Mouse (Mus musculus) forebrain, embryonic 11.5 days (tissue): ENCODE measurements around the gene Iqub. TPM values are rescaled to one million over a fixed set of nuclear protein-coding genes. Genes with fewer than 3 reads are reported as not detected.

Experiments used
- ATAC-seq: fragments of 200-750 bp; cut with Nextera tagmentation; replicated peaks from 2 replicates; pipeline ENCODE4 v1.8.0; 2017; ENCODE audit warnings: moderate TSS enrichment; ENCODE audit not compliant: low FRiP score
- DNase-seq: peaks from one replicate; pipeline ENCODE4 v3.0.0-alpha.2; 2017; ENCODE audit warnings: low spot score
- H3K27ac ChIP-seq: fragments of 300-500 bp; sonication (generic); 2 replicates; pipeline ENCODE4 v1.5.1; 2014; ENCODE audit warnings: low read depth, low read length
- H3K27me3 ChIP-seq: fragments of 300-500 bp; sonication (generic); 2 replicates; pipeline ENCODE4 v1.6.1; 2014; ENCODE audit warnings: mild to moderate bottlenecking, low read length, mixed read lengths; ENCODE audit not compliant: control insufficient read depth, insufficient read depth
- H3K36me3 ChIP-seq: fragments of 300-500 bp; sonication (generic); 2 replicates; pipeline ENCODE4 v1.6.1; 2014; ENCODE audit warnings: mild to moderate bottlenecking, low read length, moderate library complexity, mixed read lengths; ENCODE audit not compliant: control insufficient read depth, insufficient read depth
- H3K4me1 ChIP-seq: fragments of 300-500 bp; sonication (generic); replicated peaks from 2 replicates; pipeline ENCODE4 v1.6.1; 2014; ENCODE audit warnings: low read length, mixed read lengths; ENCODE audit not compliant: control insufficient read depth, insufficient read depth
- H3K4me2 ChIP-seq: fragments of 300-500 bp; sonication (generic); 2 replicates; pipeline ENCODE4 v1.6.1; 2014; ENCODE audit warnings: low read depth, mild to moderate bottlenecking, low read length, moderate library complexity, mixed read lengths; ENCODE audit not compliant: severe bottlenecking
- H3K4me3 ChIP-seq: fragments of 300-500 bp; sonication (generic); 2 replicates; pipeline ENCODE4 v1.5.1; 2014; ENCODE audit warnings: low read depth, low read length
- H3K9ac ChIP-seq: fragments of 300-500 bp; sonication (generic); 2 replicates; pipeline ENCODE4 v1.6.1; 2014; ENCODE audit warnings: low read length
- H3K9me3 ChIP-seq: fragments of 300-500 bp; sonication (generic); 2 replicates; pipeline ENCODE4 v1.6.1; 2016; ENCODE audit warnings: low read length, mixed read lengths; ENCODE audit not compliant: control insufficient read depth
- WGBS: fragments of 180-500 bp; shearing (Covaris S2); extraction: QIAGEN DNeasy Blood & Tissue Kit; methylation state at CpG from one replicate; pipeline ENCODE4 v1.1.7; 2014; 5-methylcytosine and 5-hydroxymethylcytosine counted together
- polyA plus RNA-seq: library from polyadenylated mRNA; unstranded; fragments of >200 nt; fragmentation: Nextera tagmentation; extraction: Ambion mirVana; gene quantifications from 2 replicates; pipeline ENCODE4 v1.2.1, GENCODE M21; 2014

The Iqub gene
- 0.47 and 0.55 TPM in 2 replicates for polyA plus RNA-seq

DNA sequence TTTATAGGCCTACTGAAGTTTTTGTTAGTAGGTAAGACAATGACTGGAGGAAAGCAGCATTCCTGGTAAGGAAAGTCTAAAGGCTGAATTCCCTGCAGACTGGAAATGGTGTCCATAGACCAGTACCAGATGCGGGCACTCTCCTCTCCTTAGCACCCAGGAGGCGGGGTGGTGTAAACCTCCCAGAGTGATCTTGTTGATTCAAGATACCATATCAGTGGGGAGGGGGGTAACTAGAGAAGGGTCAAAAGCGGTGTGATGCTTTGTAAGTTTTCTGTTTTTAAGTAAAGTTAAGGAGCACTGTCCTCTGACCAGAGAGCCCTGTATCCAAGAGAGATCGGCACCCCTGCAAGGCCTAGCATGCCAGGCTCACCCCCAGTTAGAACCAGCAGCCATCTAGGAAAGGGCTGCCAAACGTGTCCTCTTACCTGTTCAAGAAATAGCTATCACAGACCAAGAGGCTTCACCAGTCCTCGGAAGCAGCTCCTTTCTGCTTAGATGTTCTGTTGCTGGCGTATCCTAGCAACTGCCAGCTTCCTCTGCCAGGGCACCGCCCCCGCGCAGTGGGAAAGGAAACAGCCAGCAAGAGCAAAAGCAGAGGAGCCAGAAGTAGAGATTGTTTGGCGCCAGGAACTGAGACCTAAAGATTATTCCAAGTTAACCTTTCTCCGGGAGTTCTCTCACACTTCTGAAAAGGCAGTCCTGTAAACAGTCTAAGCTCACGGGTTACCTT lies at the start of gene Iqub:
TSS of gene Iqub (minus strand) at position 516 of the 733 bp plus-strand sequence.
- DNase-seq: peak; percentile 78
- H3K27ac ChIP-seq: no peak within 1 kb of the TSS
- peak within 1 kb of the TSS; percentile 26; the same call in 1 of the 2 replicates for H3K4me2 ChIP-seq
- H3K9ac ChIP-seq: 0 out of 2 replicates have a peak within 1 kb of the TSS, but pooled peaks have one; percentile 6
- H3K4me3 ChIP-seq: no peak within 1 kb of the TSS
- H3K4me1 ChIP-seq: no peaks in the 10 kb centered on the region; the same call in 1 of the 2 replicates
- WGBS: 25% methylated on average over 13 of the region's 13 CpGs
- H3K9me3 ChIP-seq: no peaks in the 10 kb centered on the region
- H3K36me3 ChIP-seq: no peaks in the 10 kb centered on the region
- peak; percentile 86 for ATAC-seq
- no peaks in the 10 kb centered on the region for H3K27me3 ChIP-seq

DNA sequence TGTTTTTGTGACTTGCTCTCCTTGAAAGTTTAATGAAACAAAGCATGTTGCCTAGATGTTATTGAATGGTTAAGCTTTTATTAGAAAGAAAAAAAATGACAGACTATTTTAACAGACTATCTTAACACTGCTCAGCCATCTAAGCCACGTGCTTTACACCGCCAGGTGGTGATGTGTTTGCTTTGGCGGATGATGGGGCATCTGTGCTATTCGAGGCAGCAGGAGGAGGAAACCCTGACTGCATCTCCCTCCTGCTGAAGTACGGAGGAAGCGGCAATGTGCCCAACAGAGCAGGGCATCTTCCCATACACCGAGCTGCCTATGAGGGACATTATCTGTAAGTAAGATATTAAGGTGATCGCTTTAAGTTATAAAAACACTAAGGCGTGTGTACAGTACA lies 49.2 kb upstream of the Iqub start:
- Histone ChIP-seq H3K4me3 (no peak overlapping the region), H3K4me1 (no peaks in the 10 kb centered on the region), H3K36me3 (no peaks in the 10 kb centered on the region), H3K27me3 (no peaks in the 10 kb centered on the region), H3K27ac (no peak overlapping the region), H3K4me2 (no peak overlapping the region), H3K9ac (no peak overlapping the region), H3K9me3 (no peaks in the 10 kb centered on the region)
- ATAC-seq (no peak), DNase-seq (no peak)
- 77% methylated on average over 9 of the region's 9 CpGs for WGBS

DNA sequence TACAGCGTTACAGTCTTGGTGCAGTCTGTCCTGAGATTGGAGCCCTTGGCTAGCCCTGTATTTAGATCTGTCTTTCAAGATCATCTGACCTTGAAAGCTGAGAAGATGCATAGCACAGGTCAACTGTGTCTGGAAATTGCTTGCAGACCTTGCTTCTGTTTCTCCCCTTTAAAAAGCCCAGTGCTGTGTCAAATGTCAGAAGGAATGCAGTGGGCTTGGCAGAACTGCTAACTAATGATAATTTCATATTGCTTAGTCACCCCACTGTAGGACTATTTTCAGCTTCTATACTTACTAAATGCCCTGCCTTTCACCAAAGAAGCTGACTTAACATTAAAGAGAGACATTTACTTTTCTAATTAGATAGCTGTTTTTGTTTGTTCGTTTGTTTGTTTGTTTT lies 40.6 kb upstream of the Iqub start:
- H3K4me2 ChIP-seq: no peak overlapping the region

DNA sequence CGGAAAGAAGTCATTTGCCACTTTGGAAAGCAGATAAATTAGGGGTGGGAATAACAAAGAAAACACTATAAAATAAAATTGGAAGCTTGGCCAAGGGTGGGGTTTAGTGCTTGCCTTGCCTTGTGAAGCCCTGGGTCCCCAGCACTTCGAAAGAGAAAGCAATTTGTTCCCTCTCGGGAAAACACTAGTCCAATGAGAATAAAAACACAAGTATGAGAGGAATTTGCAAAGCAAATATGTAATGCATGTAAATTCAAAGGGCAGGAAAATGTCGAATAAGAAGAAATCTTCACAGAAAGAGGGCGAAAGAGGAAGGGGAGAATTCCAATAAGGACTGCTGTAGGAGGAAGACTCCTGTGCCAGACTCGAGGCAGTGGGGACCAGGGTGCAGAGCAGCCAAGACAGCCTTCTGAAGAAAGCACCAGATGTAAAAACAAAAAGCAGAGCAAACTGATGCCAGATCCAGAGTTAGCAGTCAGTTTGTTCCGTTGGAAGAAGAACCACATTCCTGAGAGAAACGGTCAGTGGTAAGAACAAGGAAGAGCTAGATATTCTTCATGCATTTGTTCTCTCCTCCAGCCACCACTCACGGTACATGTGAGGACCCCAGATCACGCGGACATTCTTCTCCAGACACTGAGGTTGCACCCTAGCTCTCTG lies 39.7 kb upstream of the Iqub start:
- Histone ChIP-seq H3K4me2 (no peak overlapping the region), H3K9me3 (no peaks in the 10 kb centered on the region), H3K27me3 (no peaks in the 10 kb centered on the region), H3K4me3 (no peak overlapping the region), H3K27ac (no peak overlapping the region), H3K9ac (no peak overlapping the region), H3K36me3 (no peaks in the 10 kb centered on the region), H3K4me1 (no peaks in the 10 kb centered on the region)
- 78% methylated on average over 11 of the region's 11 CpGs for WGBS
- DNase-seq (no peak), ATAC-seq (no peak)

More for the DNA sequence above, 40.6 kb upstream of the Iqub start:
- Histone ChIP-seq H3K9me3 (no peaks in the 10 kb centered on the region), H3K4me1 (no peaks in the 10 kb centered on the region), H3K27ac (no peak overlapping the region), H3K4me3 (no peak overlapping the region), H3K27me3 (no peaks in the 10 kb centered on the region), H3K36me3 (no peaks in the 10 kb centered on the region), H3K9ac (no peak overlapping the region)
- no peak for ATAC-seq
- 84% methylated on average over 2 of the region's 2 CpGs for WGBS
- DNase-seq: no peak

DNA sequence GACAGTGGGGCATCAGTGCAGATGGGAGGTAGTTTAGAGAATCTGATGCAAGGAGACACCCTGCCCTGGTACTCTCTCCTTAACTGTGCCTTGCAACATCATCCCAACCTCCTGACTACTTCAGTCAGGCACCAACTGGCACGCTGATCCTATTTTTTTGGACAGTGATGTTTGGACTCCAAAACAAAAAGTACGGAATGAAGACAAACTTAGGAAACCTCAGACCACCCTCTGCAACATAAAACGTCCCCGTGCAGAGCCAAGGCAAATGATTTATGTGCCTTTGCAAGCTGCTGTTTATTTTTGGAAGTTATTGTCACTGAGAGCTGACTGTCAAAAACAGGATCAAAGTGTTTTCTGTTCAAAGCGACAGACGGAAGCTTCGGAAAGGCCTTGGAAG lies 37.2 kb upstream of the Iqub start:
- WGBS: 88% methylated on average over 7 of the region's 7 CpGs
- H3K9ac ChIP-seq: no peak overlapping the region
- H3K4me2 ChIP-seq: no peak overlapping the region
- H3K4me3 ChIP-seq: no peak overlapping the region
- no peak overlapping the region for H3K27ac ChIP-seq
- no peaks in the 10 kb centered on the region for H3K9me3 ChIP-seq
- ATAC-seq: no peak
- no peaks in the 10 kb centered on the region for H3K36me3 ChIP-seq
- no peaks in the 10 kb centered on the region for H3K27me3 ChIP-seq
- no peaks in the 10 kb centered on the region for H3K4me1 ChIP-seq
- no peak for DNase-seq

DNA sequence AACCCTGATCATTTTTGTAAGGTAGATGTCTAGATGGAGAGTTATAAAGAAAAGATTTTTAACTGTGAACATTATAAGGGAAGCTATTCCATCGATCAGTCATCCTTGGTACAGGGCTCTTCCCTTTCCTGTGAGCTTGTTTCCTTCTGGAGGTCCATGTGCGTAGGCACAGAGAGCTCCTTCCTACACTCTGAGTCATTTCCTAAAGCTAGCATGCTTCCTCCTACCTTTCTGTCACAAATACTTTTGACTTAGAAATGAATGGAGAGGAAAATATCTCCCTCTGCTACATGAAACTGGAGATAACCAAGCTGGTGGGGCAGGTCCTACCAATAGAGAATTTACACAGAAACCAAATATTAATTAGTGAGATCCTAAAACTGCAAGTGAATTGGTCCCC lies 34.9 kb upstream of the Iqub start:
- ATAC-seq: no peak
- Histone ChIP-seq H3K9ac (no peak overlapping the region), H3K27ac (no peak overlapping the region), H3K36me3 (no peaks in the 10 kb centered on the region), H3K4me2 (no peak overlapping the region), H3K9me3 (no peaks in the 10 kb centered on the region), H3K27me3 (no peaks in the 10 kb centered on the region), H3K4me3 (no peak overlapping the region), H3K4me1 (no peaks in the 10 kb centered on the region)
- no peak for DNase-seq
- WGBS: 90% methylated on average over 2 of the region's 2 CpGs

DNA sequence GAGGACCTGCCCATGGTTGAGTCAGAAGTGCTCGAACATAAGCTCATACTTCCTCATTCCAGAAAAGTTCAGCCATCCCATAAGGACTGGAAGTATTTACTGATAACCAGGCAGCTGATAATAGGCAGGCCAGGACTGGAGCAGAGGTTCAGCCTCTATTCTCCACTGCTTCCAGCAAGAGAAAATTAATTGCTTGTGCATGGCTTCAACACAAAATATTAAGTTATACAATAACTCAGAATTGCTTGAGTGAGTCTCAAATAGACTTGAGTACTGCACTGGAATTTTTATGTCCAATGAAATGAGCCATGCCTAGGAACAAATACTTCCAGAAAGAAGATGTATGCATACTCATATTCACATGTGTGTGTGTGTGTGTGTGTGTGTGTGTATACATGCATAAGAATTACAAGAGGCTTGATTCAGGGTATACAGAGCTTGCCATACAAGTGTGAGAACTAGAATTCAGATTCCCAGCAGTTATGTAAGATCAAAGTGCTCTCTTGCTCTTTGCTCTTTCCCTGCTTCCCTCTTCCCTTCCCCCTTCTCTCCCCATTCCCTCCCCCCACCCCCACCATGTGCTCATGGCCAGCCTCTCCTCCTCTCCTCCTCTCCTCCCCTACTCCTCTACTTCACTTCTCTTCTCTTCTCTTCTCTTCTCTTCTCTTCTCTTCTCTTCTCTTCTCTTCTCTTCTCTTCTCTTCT lies 32.0 kb upstream of the Iqub start:
- Histone ChIP-seq H3K4me3 (no peak overlapping the region), H3K9me3 (no peaks in the 10 kb centered on the region), H3K4me1 (no peaks in the 10 kb centered on the region), H3K4me2 (no peak overlapping the region), H3K27me3 (no peaks in the 10 kb centered on the region), H3K27ac (no peak overlapping the region), H3K9ac (no peak overlapping the region), H3K36me3 (no peaks in the 10 kb centered on the region)
- ATAC-seq: no peak
- WGBS: 90% methylated on average over 1 of the region's 1 CpGs
- no peak for DNase-seq

DNA sequence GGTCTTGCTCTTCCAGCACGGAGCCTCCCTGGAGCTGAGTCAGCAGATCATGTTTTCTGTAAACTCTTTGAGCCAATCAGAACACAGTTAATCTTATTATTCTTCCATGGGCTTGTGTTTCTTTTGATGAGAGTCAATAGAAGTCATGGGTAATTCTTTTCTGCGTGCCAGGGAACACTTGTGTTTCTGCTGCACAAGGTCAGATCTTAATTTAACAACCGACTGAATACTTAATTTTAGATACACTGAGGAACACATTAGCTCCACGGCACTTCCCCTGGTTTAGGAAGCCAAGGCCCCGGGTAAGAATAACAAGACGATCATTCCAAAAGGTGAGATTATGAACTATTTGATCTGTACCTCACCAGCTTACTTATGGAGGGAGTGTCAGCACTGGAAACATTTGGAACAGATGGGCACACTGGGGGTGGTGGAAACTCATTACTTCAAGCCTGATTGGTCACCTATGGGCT lies 28.3 kb upstream of the Iqub start:
- no peak for ATAC-seq

More for the DNA sequence above, 28.3 kb upstream of the Iqub start:
- Histone ChIP-seq H3K9ac (no peak overlapping the region), H3K27ac (no peak overlapping the region), H3K27me3 (no peaks in the 10 kb centered on the region), H3K36me3 (no peaks in the 10 kb centered on the region), H3K4me1 (no peaks in the 10 kb centered on the region), H3K4me2 (no peak overlapping the region), H3K4me3 (no peak overlapping the region), H3K9me3 (no peaks in the 10 kb centered on the region)
- WGBS: 75% methylated on average over 6 of the region's 6 CpGs
- DNase-seq: no peak
